Mouse (Mus musculus) liver, embryonic 14.5 days (tissue): Measurements from ENCODE around the gene Plagl1.

Source experiments
- CTCF ChIP-seq: IDR thresholded peaks from 2 replicates; pipeline ENCODE4 v1.5.1; 2016; ENCODE audit warnings: antibody characterized with exemption, low read depth, control low read depth
- EP300 ChIP-seq: IDR thresholded peaks from 2 replicates; pipeline ENCODE4 v1.6.1; 2016; ENCODE audit warnings: antibody characterized with exemption, low read depth

DNA sequence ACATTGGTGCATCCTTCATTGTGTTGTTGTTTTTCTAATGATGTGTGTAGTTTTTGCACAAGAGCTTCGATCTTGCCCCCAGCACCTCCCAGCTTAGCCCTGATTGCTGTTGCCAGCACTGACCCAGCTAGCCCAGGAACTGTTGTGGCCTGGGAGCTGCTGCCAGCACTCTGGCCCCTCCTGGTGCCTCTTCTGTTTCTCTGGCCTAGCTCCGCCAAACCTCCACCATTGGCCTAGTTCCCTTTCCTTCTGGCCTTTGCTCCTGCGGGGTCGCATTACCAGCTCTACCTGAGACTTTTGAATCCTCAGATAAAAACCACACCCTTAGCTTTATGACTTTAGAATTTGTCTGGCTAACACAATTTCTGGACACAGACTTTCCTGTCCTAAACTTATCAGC is 38.2 kb upstream of the Plagl1 start:
- TF ChIP-seq CTCF, result no peak
- no peak for TF ChIP-seq EP300
